Mouse (Mus musculus): ENCODE data around the gene Hs2st1. TPM values are rescaled to one million over a fixed set of nuclear protein-coding genes. Genes with fewer than 3 reads are reported as not detected.

Gene Hs2st1
- total and polyA plus RNA-seq, 2 experiments from 2014 or later = 11.1 to 38.8 TPM

GRCm38 (mm10) chr3:144428514-144429431 is 141.2 kb downstream of the Hs2st1 start:
- H3K4me2 ChIP-seq (ENCODE audit: low read depth, low read length) = no peak overlapping the region
- no peaks in the 10 kb centered on the region for H3K36me3 ChIP-seq (ENCODE audit: insufficient read depth, low read length)
- TF ChIP-seq CTCF (IDR thresholded peaks at IDR 0.05; ENCODE audit: low read depth) = no peak
- no peak overlapping the region for H3K9ac ChIP-seq (replicated peaks; ENCODE audit: low read length)
- peaks cover 6% of the 10 kb centered on the region; the same call in 1 of the 2 replicates for H3K4me1 ChIP-seq (ENCODE audit: insufficient read depth, low read length)
- H3K9me3 ChIP-seq (ENCODE audit: low read length) = no peaks in the 10 kb centered on the region
- H3K27me3 ChIP-seq (ENCODE audit: insufficient read depth, low read length) = no peaks in the 10 kb centered on the region
- no peak overlapping the region for H3K4me3 ChIP-seq (ENCODE audit: low read length)
- DNase-seq (ENCODE audit: low spot score) (peak; percentile 46), ATAC-seq (peak; percentile 64)
- no peak overlapping the region for H3K27ac ChIP-seq
- 41% methylated on average over 8 of the region's 8 CpGs for WGBS

GRCm38 (mm10) chr3:144425041-144425448 is 144.9 kb downstream of the Hs2st1 start:
- TF ChIP-seq CTCF (IDR thresholded peaks at IDR 0.05; ENCODE audit: low read depth) = no peak
- no peaks in the 10 kb centered on the region for H3K36me3 ChIP-seq (ENCODE audit: insufficient read depth, low read length)
- no peak overlapping the region for H3K4me2 ChIP-seq (ENCODE audit: low read depth, low read length)
- DNase-seq (ENCODE audit: low spot score) (peak; percentile 56), ATAC-seq (peak; percentile 54; the same call in 1 of the 2 replicates)
- H3K4me1 ChIP-seq (ENCODE audit: insufficient read depth, low read length) = peaks cover 6% of the 10 kb centered on the region; the same call in 1 of the 2 replicates
- H3K4me3 ChIP-seq (ENCODE audit: low read length) = no peak overlapping the region
- 61% methylated on average over 4 of the region's 4 CpGs for WGBS
- no peaks in the 10 kb centered on the region for H3K27me3 ChIP-seq (ENCODE audit: insufficient read depth, low read length)
- H3K27ac ChIP-seq = peak overlapping the region; percentile 60; the same call in 1 of the 2 replicates
- no peak overlapping the region for H3K9ac ChIP-seq (replicated peaks; ENCODE audit: low read length)
- H3K9me3 ChIP-seq (ENCODE audit: low read length) = no peaks in the 10 kb centered on the region

- no peaks in the 10 kb centered on the region for H3K9me3 ChIP-seq (ENCODE audit: low read length)
- ATAC-seq (0 out of 2 replicates have a peak, but pooled peaks have one; percentile 14), DNase-seq (ENCODE audit: low spot score) (peak; percentile 17)
- no peaks in the 10 kb centered on the region for H3K27me3 ChIP-seq (ENCODE audit: insufficient read depth, low read length)
- no peak overlapping the region for H3K27ac ChIP-seq
- peaks cover 6% of the 10 kb centered on the region; the same call in 1 of the 2 replicates for H3K4me1 ChIP-seq (ENCODE audit: insufficient read depth, low read length)
- no peaks in the 10 kb centered on the region for H3K36me3 ChIP-seq (ENCODE audit: insufficient read depth, low read length)
- H3K9ac ChIP-seq (replicated peaks; ENCODE audit: low read length) = no peak overlapping the region
- TF ChIP-seq CTCF (IDR thresholded peaks at IDR 0.05; ENCODE audit: low read depth) = no peak
- H3K4me2 ChIP-seq (ENCODE audit: low read depth, low read length) = no peak overlapping the region
- WGBS = 44% methylated on average over 7 of the region's 7 CpGs
- no peak overlapping the region for H3K4me3 ChIP-seq (ENCODE audit: low read length)
These were observed 148.4 kb downstream of the Hs2st1 start for GRCm38 (mm10) chr3:144421404-144422180.

- Histone ChIP-seq H3K4me1 (ENCODE audit: insufficient read depth, low read length) (peaks cover 4% of the 10 kb centered on the region; the same call in 1 of the 2 replicates), H3K36me3 (ENCODE audit: insufficient read depth, low read length) (no peaks in the 10 kb centered on the region), H3K9me3 (ENCODE audit: low read length) (0 out of 2 replicates have a peak, but pooled peaks cover 2% of the 10 kb centered on the region), H3K27ac (no peak overlapping the region), H3K4me2 (ENCODE audit: low read depth, low read length) (no peak overlapping the region), H3K4me3 (ENCODE audit: low read length) (no peak overlapping the region), H3K9ac (replicated peaks; ENCODE audit: low read length) (no peak overlapping the region), H3K27me3 (ENCODE audit: insufficient read depth, low read length) (no peaks in the 10 kb centered on the region)
- DNase-seq (ENCODE audit: low spot score) (no peak), ATAC-seq (no peak)
- WGBS = 52% methylated on average over 7 of the region's 7 CpGs
- no peak for TF ChIP-seq CTCF (IDR thresholded peaks at IDR 0.05; ENCODE audit: low read depth)
These were observed 156.2 kb downstream of the Hs2st1 start for GRCm38 (mm10) chr3:144413821-144414220.

- Histone ChIP-seq H3K4me3 (ENCODE audit: low read length) (no peak overlapping the region), H3K4me1 (ENCODE audit: insufficient read depth, low read length) (peaks cover 4% of the 10 kb centered on the region; the same call in 1 of the 2 replicates), H3K36me3 (ENCODE audit: insufficient read depth, low read length) (no peaks in the 10 kb centered on the region), H3K27me3 (ENCODE audit: insufficient read depth, low read length) (no peaks in the 10 kb centered on the region), H3K27ac (no peak overlapping the region), H3K9me3 (ENCODE audit: low read length) (0 out of 2 replicates have a peak, but pooled peaks cover 2% of the 10 kb centered on the region), H3K4me2 (ENCODE audit: low read depth, low read length) (peak overlapping the region; percentile 32; the same call in 1 of the 2 replicates), H3K9ac (replicated peaks; ENCODE audit: low read length) (no peak overlapping the region)
- no peak for TF ChIP-seq CTCF (IDR thresholded peaks at IDR 0.05; ENCODE audit: low read depth)
- peak; percentile 60 for ATAC-seq
- no peak for DNase-seq (ENCODE audit: low spot score)
- WGBS = 3% methylated on average over 10 of the region's 10 CpGs
These were observed 157.3 kb downstream of the Hs2st1 start for GRCm38 (mm10) chr3:144412538-144413272.

Data from hindbrain, postnatal 0 days (tissue).